Mouse (Mus musculus) embryonic facial prominence, embryonic 12.5 days (tissue): ENCODE data around the gene B020004J07Rik. TPM values are rescaled to one million over a fixed set of nuclear protein-coding genes. Genes with fewer than 3 reads are reported as not detected.
"Not testable (repeated sequence)": the region's sequence is repeated elsewhere in the genome, so short reads cannot be mapped to it uniquely, and the experiment has no call there.

ENCODE experiments used
- ATAC-seq: fragments of 200-750 bp; cut with Nextera tagmentation; 2 replicates; pipeline ENCODE4 v1.8.0; 2017; ENCODE audit not compliant: insufficient number of reproducible peaks, insufficient read depth, low FRiP score, low TSS enrichment
- H3K27ac ChIP-seq: fragments of 300-500 bp; sonication (generic); 2 replicates; pipeline ENCODE4 v1.5.1; 2016; ENCODE audit warnings: mild to moderate bottlenecking
- H3K27me3 ChIP-seq: fragments of 300-500 bp; sonication (generic); 2 replicates; pipeline ENCODE4 v1.6.1; 2016; ENCODE audit warnings: mild to moderate bottlenecking, moderate library complexity
- H3K36me3 ChIP-seq: fragments of 300-500 bp; sonication (generic); 2 replicates; pipeline ENCODE4 v1.6.1; 2016; ENCODE audit warnings: mild to moderate bottlenecking
- H3K4me1 ChIP-seq: fragments of 300-500 bp; sonication (generic); 2 replicates; pipeline ENCODE4 v1.6.1; 2016
- H3K4me2 ChIP-seq: fragments of 300-500 bp; sonication (generic); replicated peaks from 2 replicates; pipeline ENCODE4 v1.6.1; 2016; ENCODE audit warnings: mild to moderate bottlenecking, moderate library complexity
- H3K4me3 ChIP-seq: fragments of 300-500 bp; sonication (generic); 2 replicates; pipeline ENCODE4 v1.5.1; 2016; ENCODE audit warnings: mild to moderate bottlenecking
- H3K9ac ChIP-seq: fragments of 300-500 bp; sonication (generic); 2 replicates; pipeline ENCODE4 v1.6.1; 2016; ENCODE audit warnings: mild to moderate bottlenecking, moderate library complexity
- H3K9me3 ChIP-seq: fragments of 300-500 bp; sonication (generic); 2 replicates; pipeline ENCODE4 v1.6.1; 2016; ENCODE audit warnings: mild to moderate bottlenecking, moderate library complexity
- WGBS: fragments of 180-500 bp; shearing (Covaris S2); methylation state at CpG from one replicate; pipeline ENCODE4 v1.1.7; 2016; 5-methylcytosine and 5-hydroxymethylcytosine counted together
- polyA plus RNA-seq: library from polyadenylated mRNA; unstranded; fragments of >200 nt; fragmentation: Nextera tagmentation; extraction: Ambion mirVana; gene quantifications from 2 replicates; pipeline ENCODE4 v1.2.1, GENCODE M21; 2016

Gene B020004J07Rik
- polyA plus RNA-seq, result not detected in 2 replicates

- not testable (repeated sequence) for H3K36me3 ChIP-seq, ATAC-seq, H3K9me3 ChIP-seq, H3K4me3 ChIP-seq, H3K4me1 ChIP-seq, H3K4me2 ChIP-seq, H3K9ac ChIP-seq, H3K27me3 ChIP-seq, H3K27ac ChIP-seq
- WGBS, result 94% methylated on average over 4 of the region's 4 CpGs
Observed at GRCm38 (mm10) chr4:101843923-101844322, at the start of gene B020004J07Rik. TSS of gene B020004J07Rik (minus strand) at chr4:101844023.

- no peaks in the 10 kb centered on the region for H3K27me3 ChIP-seq
- no peak overlapping the region for H3K4me2 ChIP-seq
- H3K4me3 ChIP-seq, result no peak overlapping the region
- no peak overlapping the region for H3K9ac ChIP-seq
- H3K27ac ChIP-seq, result no peak overlapping the region
- ATAC-seq, result no peak
- H3K4me1 ChIP-seq, result no peaks in the 10 kb centered on the region
- no peaks in the 10 kb centered on the region for H3K36me3 ChIP-seq
- H3K9me3 ChIP-seq, result peaks cover 4% of the 10 kb centered on the region; the same call in 1 of the 2 replicates
Observed at GRCm38 (mm10) chr4:101889377-101889776, 45.6 kb upstream of the B020004J07Rik start.

- 35% methylated on average over 3 of the region's 3 CpGs for WGBS
- no peak overlapping the region for H3K9ac ChIP-seq
- no peak for ATAC-seq
Observed at GRCm38 (mm10) chr4:101883641-101884040, 39.8 kb upstream of the B020004J07Rik start.

GRCm38 (mm10) chr4:101875687-101876086, 31.9 kb upstream of the B020004J07Rik start:
- H3K4me2 ChIP-seq, H3K9me3 ChIP-seq, H3K4me3 ChIP-seq, H3K27me3 ChIP-seq, ATAC-seq, H3K9ac ChIP-seq, H3K36me3 ChIP-seq, H3K4me1 ChIP-seq, H3K27ac ChIP-seq: not testable (repeated sequence)
- WGBS, result 75% methylated on average over 15 of the region's 15 CpGs

More at GRCm38 (mm10) chr4:101883641-101884040, 39.8 kb upstream of the B020004J07Rik start:
- Histone ChIP-seq H3K36me3 (no peaks in the 10 kb centered on the region), H3K4me3 (no peak overlapping the region), H3K27me3 (no peaks in the 10 kb centered on the region), H3K4me2 (no peak overlapping the region), H3K9me3 (peaks cover 1% of the 10 kb centered on the region; the same call in 1 of the 2 replicates), H3K4me1 (no peaks in the 10 kb centered on the region), H3K27ac (no peak overlapping the region)

GRCm38 (mm10) chr4:101872031-101872430, 28.2 kb upstream of the B020004J07Rik start:
- H3K4me2 ChIP-seq, H3K9ac ChIP-seq, H3K27me3 ChIP-seq, H3K4me3 ChIP-seq, H3K27ac ChIP-seq, H3K4me1 ChIP-seq, ATAC-seq, H3K36me3 ChIP-seq, H3K9me3 ChIP-seq: not testable (repeated sequence)
- 79% methylated on average over 2 of the region's 2 CpGs for WGBS

GRCm38 (mm10) chr4:101862289-101862688, 18.5 kb upstream of the B020004J07Rik start:
- Histone ChIP-seq H3K36me3 (no peaks in the 10 kb centered on the region), H3K4me2 (no peak overlapping the region), H3K27me3 (no peaks in the 10 kb centered on the region), H3K9me3 (no peaks in the 10 kb centered on the region), H3K27ac (no peak overlapping the region), H3K4me1 (no peaks in the 10 kb centered on the region), H3K9ac (no peak overlapping the region), H3K4me3 (no peak overlapping the region)
- 88% methylated on average over 6 of the region's 6 CpGs for WGBS
- ATAC-seq, result no peak

GRCm38 (mm10) chr4:101860873-101861272, 17.1 kb upstream of the B020004J07Rik start:
- Histone ChIP-seq H3K4me3 (no peak overlapping the region), H3K4me2 (no peak overlapping the region), H3K4me1 (no peaks in the 10 kb centered on the region), H3K27me3 (no peaks in the 10 kb centered on the region), H3K9ac (no peak overlapping the region), H3K9me3 (no peaks in the 10 kb centered on the region), H3K27ac (no peak overlapping the region), H3K36me3 (no peaks in the 10 kb centered on the region)
- WGBS, result 46% methylated on average over 6 of the region's 6 CpGs
- no peak for ATAC-seq

GRCm38 (mm10) chr4:101850908-101851307, 7.1 kb upstream of the B020004J07Rik start:
- Histone ChIP-seq H3K9me3 (peaks cover 14% of the 10 kb centered on the region; the same call in 1 of the 2 replicates), H3K27ac (no peak overlapping the region), H3K9ac (no peak overlapping the region), H3K27me3 (no peaks in the 10 kb centered on the region), H3K36me3 (no peaks in the 10 kb centered on the region), H3K4me3 (no peak overlapping the region), H3K4me2 (no peak overlapping the region), H3K4me1 (no peaks in the 10 kb centered on the region)
- ATAC-seq, result no peak
- 67% methylated on average over 2 of the region's 2 CpGs for WGBS

Other genes starting within 250 kb of the B020004J07Rik start
- 78.9 and 82.9 TPM in 2 replicates for gene Leprot, start 196.3 kb downstream of the B020004J07Rik start, polyA plus RNA-seq
- 12.1 and 13.5 TPM in 2 replicates for gene Lepr, start 126.6 kb downstream of the B020004J07Rik start, polyA plus RNA-seq
- not detected in 2 replicates for gene C130073F10Rik, start 49.8 kb upstream of the B020004J07Rik start, polyA plus RNA-seq
- not detected in 2 replicates for gene Gm12800, start 65.1 kb upstream of the B020004J07Rik start, polyA plus RNA-seq
- not detected in 2 replicates for gene Gm12794, start 96.4 kb upstream of the B020004J07Rik start, polyA plus RNA-seq
- not detected in 2 replicates for gene Gm12790, start 137.0 kb upstream of the B020004J07Rik start, polyA plus RNA-seq
- gene Gm12789, start 142.6 kb upstream of the B020004J07Rik start, polyA plus RNA-seq, result not detected in 2 replicates
- gene Pde4b, start 243.5 kb upstream of the B020004J07Rik start, polyA plus RNA-seq, result 10.5 and 11.1 TPM in 2 replicates